Mouse (Mus musculus) forebrain, embryonic 15.5 days (tissue): ENCODE data around the gene Appbp2. TPM values are rescaled to one million over a fixed set of nuclear protein-coding genes. Genes with fewer than 3 reads are reported as not detected.
"Not testable (repeated sequence)": the region's sequence is repeated elsewhere in the genome, so short reads cannot be mapped to it uniquely, and the experiment has no call there.

Source experiments
- ATAC-seq: fragments of 200-750 bp; cut with Nextera tagmentation; replicated peaks from 2 replicates; pipeline ENCODE4 v1.8.0; 2017; ENCODE audit warnings: mild to moderate bottlenecking, moderate TSS enrichment, moderate library complexity
- H3K27ac ChIP-seq: fragments of 300-500 bp; sonication (generic); replicated peaks from 2 replicates; pipeline ENCODE4 v1.5.1; 2015; ENCODE audit warnings: mild to moderate bottlenecking, inconsistent platforms
- H3K27me3 ChIP-seq: fragments of 300-500 bp; sonication (generic); 2 replicates; pipeline ENCODE4 v1.6.1; 2015; ENCODE audit warnings: inconsistent platforms
- H3K36me3 ChIP-seq: fragments of 300-500 bp; sonication (generic); 2 replicates; pipeline ENCODE4 v1.6.1; 2015; ENCODE audit warnings: mild to moderate bottlenecking, inconsistent platforms
- H3K4me1 ChIP-seq: fragments of 300-500 bp; sonication (generic); 2 replicates; pipeline ENCODE4 v1.6.1; 2015; ENCODE audit warnings: inconsistent platforms
- H3K4me2 ChIP-seq: fragments of 300-500 bp; sonication (generic); replicated peaks from 2 replicates; pipeline ENCODE4 v1.6.1; 2015; ENCODE audit warnings: mild to moderate bottlenecking, inconsistent platforms
- H3K4me3 ChIP-seq: fragments of 300-500 bp; sonication (generic); 2 replicates; pipeline ENCODE4 v1.5.1; 2015; ENCODE audit warnings: mild to moderate bottlenecking, inconsistent platforms
- H3K9ac ChIP-seq: fragments of 300-500 bp; sonication (generic); replicated peaks from 2 replicates; pipeline ENCODE4 v1.6.1; 2015; ENCODE audit warnings: mild to moderate bottlenecking, inconsistent platforms
- H3K9me3 ChIP-seq: fragments of 300-500 bp; sonication (generic); 2 replicates; pipeline ENCODE4 v1.6.1; 2016; ENCODE audit warnings: inconsistent platforms
- WGBS: fragments of 180-500 bp; shearing (Covaris S2); methylation state at CpG from one replicate; pipeline ENCODE4 v1.1.7; 2015; ENCODE audit warnings: mixed read lengths; 5-methylcytosine and 5-hydroxymethylcytosine counted together
- polyA plus RNA-seq: library from polyadenylated mRNA; unstranded; fragments of >200 nt; fragmentation: Nextera tagmentation; extraction: Ambion mirVana; gene quantifications from 2 replicates; pipeline ENCODE4 v1.2.1, GENCODE M21; 2015

The Appbp2 gene
- polyA plus RNA-seq, 1 experiment from 2014 or later, result 51.7 TPM

DNA sequence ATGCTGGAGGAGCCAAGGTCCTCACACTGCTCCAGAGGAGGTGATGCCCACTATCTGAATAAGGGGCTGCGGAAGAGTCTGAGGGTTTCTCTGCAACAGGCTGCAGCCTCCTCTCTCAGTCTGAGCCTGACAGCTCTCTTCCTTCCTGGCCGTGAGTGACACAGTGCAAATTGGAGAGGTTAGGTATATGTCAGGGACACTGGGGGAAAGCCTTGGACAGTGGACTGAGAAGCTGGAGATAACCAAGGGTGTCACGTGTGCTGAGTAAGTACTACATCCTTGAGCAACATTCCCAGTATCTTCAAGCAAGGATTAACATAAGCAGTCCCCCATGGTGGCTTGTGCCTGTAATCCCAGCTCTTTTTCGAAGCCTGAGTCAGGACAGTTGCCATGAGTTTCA lies 56.5 kb downstream of the Appbp2 start:
- H3K27me3 ChIP-seq, result no peaks in the 10 kb centered on the region
- peaks cover 4% of the 10 kb centered on the region for H3K4me1 ChIP-seq
- H3K36me3 ChIP-seq, result no peaks in the 10 kb centered on the region
- no peak for ATAC-seq
- H3K4me2 ChIP-seq, result no peak overlapping the region
- no peaks in the 10 kb centered on the region for H3K9me3 ChIP-seq
- H3K27ac ChIP-seq, result no peak overlapping the region
- H3K4me3 ChIP-seq, result no peak overlapping the region
- H3K9ac ChIP-seq, result no peak overlapping the region
- 81% methylated on average over 4 of the region's 4 CpGs for WGBS

DNA sequence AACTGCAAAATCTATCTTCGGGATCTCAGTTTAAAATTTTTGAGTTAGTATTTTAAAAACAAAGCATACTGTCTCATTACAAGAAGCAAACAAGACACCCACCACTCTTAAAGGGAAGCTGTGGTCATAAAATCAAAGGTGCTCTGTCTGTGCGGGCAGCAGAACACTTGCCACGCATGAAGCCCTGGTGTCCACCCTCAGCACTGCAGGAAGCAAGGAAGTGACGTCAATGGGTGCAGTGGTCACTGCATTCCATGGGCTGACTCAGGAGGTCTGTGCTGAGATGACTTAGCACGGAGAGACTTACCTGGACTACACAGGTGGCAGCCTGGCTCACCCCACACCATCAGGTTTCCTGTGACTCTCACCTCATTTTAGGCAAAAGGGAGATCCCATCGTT lies 57.2 kb downstream of the Appbp2 start:
- no peaks in the 10 kb centered on the region for H3K27me3 ChIP-seq
- H3K4me3 ChIP-seq, result no peak overlapping the region
- WGBS, result 87% methylated on average over 6 of the region's 6 CpGs
- H3K9me3 ChIP-seq, result no peaks in the 10 kb centered on the region
- no peaks in the 10 kb centered on the region for H3K4me1 ChIP-seq
- H3K27ac ChIP-seq, result no peak overlapping the region
- ATAC-seq, result no peak
- no peak overlapping the region for H3K4me2 ChIP-seq
- no peaks in the 10 kb centered on the region for H3K36me3 ChIP-seq
- no peak overlapping the region for H3K9ac ChIP-seq

DNA sequence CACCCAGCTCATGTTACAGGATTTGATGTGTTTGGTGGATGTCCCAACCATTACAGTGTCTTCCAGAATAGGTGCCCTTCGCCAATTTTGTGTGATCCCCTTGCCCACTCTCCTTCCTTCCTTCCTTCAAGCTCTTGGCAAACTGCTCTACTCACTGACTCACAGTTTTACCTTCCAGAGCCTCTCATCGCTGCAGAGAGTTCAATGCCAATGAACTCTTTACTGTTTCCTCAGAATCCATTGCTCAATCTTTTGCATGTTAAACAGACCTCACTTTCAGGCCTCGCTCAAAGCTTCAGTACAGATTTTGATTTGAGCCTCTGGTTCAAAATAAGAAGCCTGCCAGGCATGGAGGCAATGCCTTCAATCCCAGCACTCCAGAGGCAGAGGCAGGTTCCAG lies 59.0 kb downstream of the Appbp2 start:
- Histone ChIP-seq H3K4me1 (no peaks in the 10 kb centered on the region), H3K27ac (no peak overlapping the region), H3K36me3 (no peaks in the 10 kb centered on the region), H3K4me3 (no peak overlapping the region), H3K4me2 (no peak overlapping the region), H3K27me3 (no peaks in the 10 kb centered on the region), H3K9ac (no peak overlapping the region), H3K9me3 (no peaks in the 10 kb centered on the region)
- ATAC-seq, result no peak
- WGBS, result 83% methylated on average over 3 of the region's 3 CpGs

DNA sequence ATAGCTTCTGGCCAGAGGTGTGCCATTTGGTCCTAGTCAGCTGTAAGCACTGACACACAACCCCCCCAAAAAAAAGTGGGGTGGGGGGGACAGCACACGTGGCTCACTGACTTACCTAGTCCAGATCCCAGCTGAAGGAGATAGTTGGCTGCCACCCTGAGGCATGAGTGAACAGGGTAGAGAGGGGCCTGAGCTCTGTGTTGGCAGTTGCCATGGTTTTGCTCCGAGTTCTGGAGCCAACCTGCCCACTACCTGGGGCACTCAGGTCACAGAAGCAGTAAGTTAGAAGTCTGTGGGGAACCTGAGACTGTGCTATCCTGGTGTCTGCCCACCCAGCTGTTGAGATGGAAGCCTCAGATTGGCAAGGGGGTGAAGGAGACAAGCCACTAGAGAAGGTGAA lies 64.1 kb downstream of the Appbp2 start:
- whole genome bisulfite sequencing, result 27% methylated on average over 2 of the region's 2 CpGs
- no peak overlapping the region for H3K4me2 ChIP-seq
- ATAC-seq, result no peak
- H3K4me1 ChIP-seq, result peaks cover 11% of the 10 kb centered on the region
- no peak overlapping the region for H3K27ac ChIP-seq
- 0 out of 2 replicates have a peak overlapping the region, but pooled peaks have one; percentile 45 for H3K9ac ChIP-seq
- H3K36me3 ChIP-seq, result no peaks in the 10 kb centered on the region
- H3K27me3 ChIP-seq, result no peaks in the 10 kb centered on the region
- no peaks in the 10 kb centered on the region for H3K9me3 ChIP-seq
- H3K4me3 ChIP-seq, result no peak overlapping the region

DNA sequence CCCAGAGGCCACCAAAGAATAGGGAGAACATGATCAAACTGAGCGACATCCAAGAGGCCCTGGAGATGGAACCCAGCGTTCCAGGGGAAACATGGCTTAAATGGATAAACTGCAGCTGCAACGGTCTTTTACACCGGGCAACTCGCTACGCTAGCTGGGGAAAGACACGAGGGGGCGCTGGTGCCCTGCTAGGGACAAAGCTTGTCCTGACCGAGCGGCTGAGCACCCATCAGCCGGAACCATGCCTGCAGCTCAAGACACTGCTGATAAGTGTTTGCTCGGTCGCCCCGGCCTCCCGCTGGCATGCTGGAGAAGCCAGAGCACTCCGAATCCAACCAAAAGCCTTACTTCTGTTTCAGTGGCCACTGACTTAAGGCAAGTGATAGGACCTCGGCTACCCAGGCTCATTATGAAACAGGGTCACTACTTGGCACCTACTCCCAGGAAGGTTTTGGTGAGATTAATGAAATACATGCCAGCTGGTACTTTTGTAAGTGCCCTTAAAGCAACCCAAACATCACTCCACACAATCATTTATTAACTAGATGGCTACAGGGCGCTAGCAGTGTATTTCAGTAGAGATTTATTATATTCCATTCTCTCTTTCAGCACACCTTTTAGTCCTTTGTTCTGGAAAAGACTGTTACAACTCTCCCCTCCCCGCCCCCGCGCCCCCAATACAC lies 64.7 kb downstream of the Appbp2 start, which contains the start of gene 1700125H20Rik:
Gene 1700125H20Rik, plus strand, starts transcription at position 347 of the 683 bp plus-strand sequence.
- Histone ChIP-seq H3K27ac (no peak within 1 kb of the TSS), H3K27me3 (no peaks in the 10 kb centered on the region), H3K4me3 (peak within 1 kb of the TSS; percentile 34), H3K9me3 (no peaks in the 10 kb centered on the region), H3K4me2 (peak within 1 kb of the TSS; percentile 56), H3K4me1 (peaks cover 11% of the 10 kb centered on the region), H3K36me3 (no peaks in the 10 kb centered on the region), H3K9ac (peak within 1 kb of the TSS; percentile 45)
- WGBS, result 12% methylated on average over 21 of the region's 21 CpGs
- peak; percentile 91 for ATAC-seq

DNA sequence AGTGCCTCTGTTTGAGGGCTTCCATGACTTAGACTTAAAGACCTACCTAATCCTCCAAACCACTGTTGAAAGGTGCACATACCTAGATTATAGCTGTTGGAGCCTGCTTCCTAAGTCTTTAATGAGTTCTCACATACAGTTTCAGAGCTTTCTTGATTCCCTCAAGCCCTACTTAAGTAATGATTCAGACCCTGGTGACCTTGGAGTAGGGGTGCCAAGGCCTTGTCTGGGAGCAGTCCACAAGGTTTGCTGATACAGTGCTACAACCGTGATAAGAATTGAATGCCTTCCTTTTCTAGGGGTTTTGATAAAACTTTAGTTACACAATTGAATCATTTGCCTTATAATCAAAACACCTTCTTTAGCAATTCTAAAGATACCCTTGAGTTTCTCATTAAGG lies 67.4 kb downstream of the Appbp2 start:
- 87% methylated on average over 1 of the region's 1 CpGs for WGBS
- Histone ChIP-seq H3K27me3 (no peaks in the 10 kb centered on the region), H3K36me3 (no peaks in the 10 kb centered on the region), H3K4me1 (peaks cover 11% of the 10 kb centered on the region), H3K27ac (no peak overlapping the region), H3K4me3 (no peak overlapping the region), H3K4me2 (no peak overlapping the region), H3K9me3 (no peaks in the 10 kb centered on the region), H3K9ac (no peak overlapping the region)
- ATAC-seq, result no peak

DNA sequence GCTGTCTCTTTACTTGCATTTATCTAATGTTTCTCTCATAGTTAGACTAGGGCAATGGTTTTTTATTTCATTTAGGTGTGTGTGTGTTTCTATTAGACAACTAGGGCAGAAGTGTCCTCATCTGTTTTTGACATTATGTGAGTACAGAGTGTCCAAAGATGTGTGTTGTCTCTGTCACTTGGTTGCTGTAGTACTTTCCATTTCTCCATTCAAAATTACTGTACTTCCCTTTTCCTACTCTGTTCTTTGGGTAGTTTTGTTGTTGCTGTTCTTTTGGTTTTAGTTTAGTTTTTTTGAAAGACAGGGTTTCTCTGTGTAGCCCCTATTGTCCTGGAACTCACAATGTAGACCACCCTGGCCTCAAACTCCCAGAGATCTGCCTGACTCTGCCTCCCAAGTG lies 70.6 kb downstream of the Appbp2 start:
- Histone ChIP-seq H3K36me3 (no peaks in the 10 kb centered on the region), H3K27me3 (no peaks in the 10 kb centered on the region), H3K4me2 (no peak overlapping the region), H3K4me3 (no peak overlapping the region), H3K9ac (no peak overlapping the region), H3K27ac (no peak overlapping the region), H3K4me1 (no peaks in the 10 kb centered on the region), H3K9me3 (no peaks in the 10 kb centered on the region)
- ATAC-seq, result no peak

DNA sequence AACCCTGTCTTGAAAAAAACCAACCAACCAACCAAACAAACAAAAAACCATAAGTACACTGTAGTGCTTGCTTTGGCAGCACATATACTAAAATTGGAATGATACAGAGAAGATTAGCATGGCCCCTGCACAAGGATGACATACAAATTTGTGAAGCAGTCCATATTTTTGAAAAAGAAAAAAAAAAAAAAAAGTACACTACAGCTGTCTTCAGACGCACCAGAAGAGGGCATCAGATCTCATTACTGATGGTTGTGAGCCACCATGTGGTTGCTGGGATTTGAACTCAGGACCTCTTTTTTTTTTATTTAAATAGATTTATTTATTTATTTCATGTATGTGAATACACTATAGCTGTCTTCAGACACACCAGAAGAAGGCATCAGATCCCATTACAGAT lies 71.9 kb downstream of the Appbp2 start:
- H3K27ac ChIP-seq, H3K4me2 ChIP-seq, H3K4me3 ChIP-seq, H3K4me1 ChIP-seq, H3K27me3 ChIP-seq, H3K36me3 ChIP-seq, H3K9me3 ChIP-seq, H3K9ac ChIP-seq, ATAC-seq: not testable (repeated sequence)
- 90% methylated on average over 1 of the region's 1 CpGs for WGBS

DNA sequence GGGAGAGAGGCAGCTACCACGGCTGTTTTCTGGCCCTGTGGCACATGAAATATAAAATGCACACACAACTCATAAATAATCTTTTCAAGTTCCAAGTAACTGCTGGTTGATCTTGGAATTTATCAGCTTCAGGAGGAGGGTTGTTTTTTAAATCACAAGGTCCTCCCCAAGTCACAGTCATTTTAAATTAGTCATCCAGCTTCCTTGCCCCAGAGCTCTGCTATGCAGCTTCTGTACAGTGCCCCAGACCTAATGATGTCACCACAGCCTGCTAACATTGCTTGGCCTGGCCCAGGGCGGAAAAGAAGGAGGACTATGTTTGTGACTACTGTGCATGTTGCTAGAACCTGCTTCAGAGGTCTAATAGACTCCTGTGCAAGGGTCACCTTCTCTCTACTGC lies 77.6 kb downstream of the Appbp2 start:
- no peak overlapping the region for H3K4me3 ChIP-seq
- ATAC-seq, result no peak
- 72% methylated on average over 2 of the region's 2 CpGs for WGBS

DNA sequence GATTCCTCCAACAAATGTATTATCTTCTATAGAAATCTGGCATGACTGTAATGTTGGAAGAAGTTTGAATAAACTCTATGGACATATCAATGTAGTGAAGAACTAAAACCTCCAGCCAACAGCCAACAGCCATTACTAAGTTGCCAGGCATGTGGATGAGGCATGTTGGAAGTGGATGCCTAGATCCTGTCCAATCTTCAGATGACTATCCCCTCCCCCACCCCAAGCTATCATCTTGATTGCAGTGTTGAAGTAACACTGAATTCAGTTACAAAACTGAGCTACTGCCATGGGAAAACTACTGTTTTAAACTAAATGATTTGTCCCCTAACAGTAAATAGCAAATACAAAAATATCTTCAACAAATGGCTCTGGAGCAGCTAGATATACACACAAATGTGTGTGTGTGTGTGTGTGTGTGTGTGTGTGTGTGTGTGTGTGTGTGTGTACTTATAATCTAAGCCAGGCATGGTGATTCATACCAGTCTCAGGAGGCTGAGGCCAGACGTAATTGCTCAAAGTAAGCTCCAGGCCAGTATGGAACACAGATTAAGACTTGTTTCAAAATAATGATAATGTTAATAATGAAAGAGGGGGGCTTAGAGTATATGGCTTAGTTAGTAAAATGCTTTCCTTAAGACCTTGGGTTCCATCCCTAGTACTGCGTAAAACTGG lies 82.5 kb downstream of the Appbp2 start:
- H3K36me3 ChIP-seq, result no peaks in the 10 kb centered on the region
- H3K9ac ChIP-seq, result no peak overlapping the region
- no peak overlapping the region for H3K27ac ChIP-seq
- no peaks in the 10 kb centered on the region for H3K9me3 ChIP-seq
- H3K27me3 ChIP-seq, result no peaks in the 10 kb centered on the region
- H3K4me2 ChIP-seq, result no peak overlapping the region
- WGBS, result 90% methylated on average over 2 of the region's 2 CpGs
- no peak for ATAC-seq
- no peak overlapping the region for H3K4me3 ChIP-seq
- no peaks in the 10 kb centered on the region for H3K4me1 ChIP-seq

More for the DNA sequence above, 77.6 kb downstream of the Appbp2 start:
- Histone ChIP-seq H3K27ac (no peak overlapping the region), H3K27me3 (no peaks in the 10 kb centered on the region), H3K36me3 (no peaks in the 10 kb centered on the region), H3K4me1 (no peaks in the 10 kb centered on the region), H3K9ac (no peak overlapping the region), H3K4me2 (no peak overlapping the region), H3K9me3 (no peaks in the 10 kb centered on the region)

DNA sequence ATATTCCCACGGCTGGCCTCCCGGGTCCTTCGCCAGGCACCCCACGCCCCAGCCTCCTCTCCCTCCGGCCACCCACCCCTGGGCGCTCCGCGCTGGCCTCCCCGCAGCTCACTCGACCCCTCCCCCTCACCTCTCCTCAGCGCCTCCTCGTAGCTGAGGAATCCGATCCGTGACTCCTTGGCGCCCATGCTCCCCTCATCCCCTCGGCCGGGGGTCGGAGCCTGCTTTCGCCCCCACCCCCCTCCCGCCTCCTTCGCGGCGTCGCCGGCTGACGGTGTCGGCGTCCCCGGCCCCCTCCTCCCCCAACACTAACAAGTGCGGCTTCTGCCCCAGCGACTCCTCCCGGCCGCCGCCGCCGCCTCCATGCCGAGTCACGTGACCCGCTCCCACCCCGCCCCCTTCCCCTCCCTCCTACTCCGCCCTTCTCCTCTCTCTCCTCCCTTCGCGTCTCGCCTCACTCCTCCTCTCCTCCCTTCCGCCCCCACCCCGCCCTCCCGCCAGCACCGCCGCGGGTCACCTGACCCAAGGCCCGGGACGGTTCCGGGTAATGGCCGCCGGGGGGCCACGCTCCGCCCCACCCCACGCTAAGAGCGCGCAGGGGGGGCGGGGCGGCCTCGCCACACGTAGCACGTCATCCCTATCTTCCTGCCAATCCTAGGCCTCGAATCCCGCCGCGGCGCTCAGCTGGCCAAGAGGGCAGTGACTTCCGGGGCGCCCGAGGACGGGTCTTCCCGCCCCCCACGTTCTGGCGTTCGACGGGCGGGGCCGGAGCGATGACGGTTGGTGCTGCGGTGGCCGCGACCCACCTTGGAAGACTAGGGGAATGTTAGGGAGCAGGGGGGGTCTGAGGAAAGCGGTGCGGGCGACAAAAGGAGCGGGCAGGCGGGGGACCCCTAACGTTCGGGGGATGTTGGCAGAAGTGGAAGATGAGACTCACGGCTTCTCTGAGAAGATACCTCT lies 95.1 kb downstream of the Appbp2 start, which contains the start of gene Usp32:
Gene Usp32, minus strand, starts transcription at position 581 of the 960 bp plus-strand sequence.
- Histone ChIP-seq H3K27ac (peak within 1 kb of the TSS; percentile 89), H3K4me3 (peak within 1 kb of the TSS; percentile 98), H3K9ac (peak within 1 kb of the TSS; percentile 90), H3K4me2 (peak within 1 kb of the TSS; percentile 76), H3K9me3 (no peaks in the 10 kb centered on the region), H3K4me1 (peaks cover 27% of the 10 kb centered on the region), H3K36me3 (no peaks in the 10 kb centered on the region), H3K27me3 (no peaks in the 10 kb centered on the region)
- ATAC-seq, result peak; percentile 96
- WGBS, result under 1% methylated on average over 82 of the region's 94 CpGs
